Mouse (Mus musculus): ENCODE measurements around the gene Cyp2f2. TPM values are rescaled to one million over a fixed set of nuclear protein-coding genes. Genes with fewer than 3 reads are reported as not detected.

The Cyp2f2 gene
- polyA plus RNA-seq, 1 experiment, result 1.7 TPM

GRCm38 (mm10) chr7:27118033-27118511 lies 1.6 kb upstream of the Cyp2f2 start:
- H3K27ac ChIP-seq (ENCODE audit: insufficient read depth, low read length), result no peak overlapping the region
- H3K4me1 ChIP-seq (ENCODE audit: control insufficient read depth, insufficient read depth, low read length), result no peaks in the 10 kb centered on the region
- TF ChIP-seq POLR2A (IDR thresholded peaks at IDR 0.05; ENCODE audit: extremely low read depth, insufficient read depth, low read length) (no peak), CTCF (IDR thresholded peaks at IDR 0.05; ENCODE audit: extremely low read depth, insufficient read depth, low read length) (no peak)
- no peak overlapping the region for H3K4me3 ChIP-seq (ENCODE audit: insufficient read depth, low read length)

- Histone ChIP-seq H3K27ac (ENCODE audit: insufficient read depth, low read length) (no peak overlapping the region), H3K4me1 (ENCODE audit: control insufficient read depth, insufficient read depth, low read length) (no peaks in the 10 kb centered on the region), H3K4me3 (ENCODE audit: insufficient read depth, low read length) (no peak overlapping the region)
- TF ChIP-seq CTCF (IDR thresholded peaks at IDR 0.05; ENCODE audit: extremely low read depth, insufficient read depth, low read length), result no peak
- no peak for TF ChIP-seq POLR2A (IDR thresholded peaks at IDR 0.05; ENCODE audit: extremely low read depth, insufficient read depth, low read length)
These were observed 4.7 kb downstream of the Cyp2f2 start for GRCm38 (mm10) chr7:27124305-27124832.

GRCm38 (mm10) chr7:27124969-27125368 lies 5.3 kb downstream of the Cyp2f2 start:
- TF ChIP-seq POLR2A (IDR thresholded peaks at IDR 0.05; ENCODE audit: extremely low read depth, insufficient read depth, low read length) (no peak), CTCF (IDR thresholded peaks at IDR 0.05; ENCODE audit: extremely low read depth, insufficient read depth, low read length) (no peak)
- H3K4me3 ChIP-seq (ENCODE audit: insufficient read depth, low read length), result no peak overlapping the region
- H3K4me1 ChIP-seq (ENCODE audit: control insufficient read depth, insufficient read depth, low read length), result no peaks in the 10 kb centered on the region
- no peak overlapping the region for H3K27ac ChIP-seq (ENCODE audit: insufficient read depth, low read length)

GRCm38 (mm10) chr7:27128162-27128561 lies 8.5 kb downstream of the Cyp2f2 start:
- Histone ChIP-seq H3K27ac (ENCODE audit: insufficient read depth, low read length) (no peak overlapping the region), H3K4me3 (ENCODE audit: insufficient read depth, low read length) (no peak overlapping the region), H3K4me1 (ENCODE audit: control insufficient read depth, insufficient read depth, low read length) (no peaks in the 10 kb centered on the region)
- TF ChIP-seq CTCF (IDR thresholded peaks at IDR 0.05; ENCODE audit: extremely low read depth, insufficient read depth, low read length), result peak; percentile 64
- no peak for TF ChIP-seq POLR2A (IDR thresholded peaks at IDR 0.05; ENCODE audit: extremely low read depth, insufficient read depth, low read length)

- H3K27ac ChIP-seq (ENCODE audit: insufficient read depth, low read length), result no peak overlapping the region
- no peak for TF ChIP-seq CTCF (IDR thresholded peaks at IDR 0.05; ENCODE audit: extremely low read depth, insufficient read depth, low read length)
- no peak overlapping the region for H3K4me3 ChIP-seq (ENCODE audit: insufficient read depth, low read length)
- no peaks in the 10 kb centered on the region for H3K4me1 ChIP-seq (ENCODE audit: control insufficient read depth, insufficient read depth, low read length)
These were observed 9.2 kb downstream of the Cyp2f2 start for GRCm38 (mm10) chr7:27128946-27129345.

GRCm38 (mm10) chr7:27129811-27130210 lies 10.1 kb downstream of the Cyp2f2 start:
- no peaks in the 10 kb centered on the region for H3K4me1 ChIP-seq (ENCODE audit: control insufficient read depth, insufficient read depth, low read length)
- no peak for TF ChIP-seq CTCF (IDR thresholded peaks at IDR 0.05; ENCODE audit: extremely low read depth, insufficient read depth, low read length)
- no peak for TF ChIP-seq POLR2A (IDR thresholded peaks at IDR 0.05; ENCODE audit: extremely low read depth, insufficient read depth, low read length)
- H3K4me3 ChIP-seq (ENCODE audit: insufficient read depth, low read length), result no peak overlapping the region
- no peak overlapping the region for H3K27ac ChIP-seq (ENCODE audit: insufficient read depth, low read length)

- no peak for TF ChIP-seq CTCF (IDR thresholded peaks at IDR 0.05; ENCODE audit: extremely low read depth, insufficient read depth, low read length)
- TF ChIP-seq POLR2A (IDR thresholded peaks at IDR 0.05; ENCODE audit: extremely low read depth, insufficient read depth, low read length), result no peak
- Histone ChIP-seq H3K27ac (ENCODE audit: insufficient read depth, low read length) (no peak overlapping the region), H3K4me3 (ENCODE audit: insufficient read depth, low read length) (no peak overlapping the region), H3K4me1 (ENCODE audit: control insufficient read depth, insufficient read depth, low read length) (no peaks in the 10 kb centered on the region)
These were observed 11.0 kb downstream of the Cyp2f2 start for GRCm38 (mm10) chr7:27130521-27131370.

- Histone ChIP-seq H3K27ac (ENCODE audit: insufficient read depth, low read length) (no peak overlapping the region), H3K4me3 (ENCODE audit: insufficient read depth, low read length) (no peak overlapping the region), H3K4me1 (ENCODE audit: control insufficient read depth, insufficient read depth, low read length) (no peaks in the 10 kb centered on the region)
- TF ChIP-seq POLR2A (IDR thresholded peaks at IDR 0.05; ENCODE audit: extremely low read depth, insufficient read depth, low read length) (no peak), CTCF (IDR thresholded peaks at IDR 0.05; ENCODE audit: extremely low read depth, insufficient read depth, low read length) (no peak)
These were observed 11.7 kb downstream of the Cyp2f2 start for GRCm38 (mm10) chr7:27131387-27131786.

GRCm38 (mm10) chr7:27132588-27132987 lies 12.9 kb downstream of the Cyp2f2 start:
- Histone ChIP-seq H3K27ac (ENCODE audit: insufficient read depth, low read length) (no peak overlapping the region), H3K4me3 (ENCODE audit: insufficient read depth, low read length) (no peak overlapping the region), H3K4me1 (ENCODE audit: control insufficient read depth, insufficient read depth, low read length) (no peaks in the 10 kb centered on the region)
- TF ChIP-seq POLR2A (IDR thresholded peaks at IDR 0.05; ENCODE audit: extremely low read depth, insufficient read depth, low read length) (no peak), CTCF (IDR thresholded peaks at IDR 0.05; ENCODE audit: extremely low read depth, insufficient read depth, low read length) (peak; percentile 28; the same call in 1 of the 2 replicates)

GRCm38 (mm10) chr7:27133156-27133555 lies 13.4 kb downstream of the Cyp2f2 start:
- TF ChIP-seq POLR2A (IDR thresholded peaks at IDR 0.05; ENCODE audit: extremely low read depth, insufficient read depth, low read length) (no peak), CTCF (IDR thresholded peaks at IDR 0.05; ENCODE audit: extremely low read depth, insufficient read depth, low read length) (no peak)
- no peak overlapping the region for H3K4me3 ChIP-seq (ENCODE audit: insufficient read depth, low read length)
- H3K4me1 ChIP-seq (ENCODE audit: control insufficient read depth, insufficient read depth, low read length), result no peaks in the 10 kb centered on the region
- H3K27ac ChIP-seq (ENCODE audit: insufficient read depth, low read length), result no peak overlapping the region
